Mouse (Mus musculus) layer of hippocampus, adult 9-11 months (tissue): ENCODE results near the gene Samd4.

Experiments used
- DNase-seq: peaks from one replicate; pipeline ENCODE4 v3.0.0; 2022

The Samd4 gene

DNA sequence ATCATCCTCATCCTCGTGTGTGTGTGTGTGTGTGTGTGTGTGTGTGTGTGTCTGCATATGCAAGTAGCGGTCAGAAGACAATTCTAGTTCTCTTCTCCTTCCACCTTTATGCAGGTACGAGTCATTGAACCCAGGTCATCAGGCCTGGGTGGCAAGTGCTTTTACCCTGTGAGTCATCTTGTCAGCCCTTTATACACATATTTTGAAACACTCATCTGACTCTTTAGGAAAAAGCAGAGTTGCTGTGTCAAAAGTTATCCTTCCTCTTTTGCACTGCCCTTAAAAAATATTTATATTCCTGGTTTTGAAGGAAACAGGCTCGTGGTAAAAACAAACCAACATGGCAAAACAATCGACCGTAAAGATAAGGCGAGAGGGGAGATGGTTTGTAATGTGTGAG lies 29.8 kb downstream of the Samd4 start:
- DNase-seq, result no peak

DNA sequence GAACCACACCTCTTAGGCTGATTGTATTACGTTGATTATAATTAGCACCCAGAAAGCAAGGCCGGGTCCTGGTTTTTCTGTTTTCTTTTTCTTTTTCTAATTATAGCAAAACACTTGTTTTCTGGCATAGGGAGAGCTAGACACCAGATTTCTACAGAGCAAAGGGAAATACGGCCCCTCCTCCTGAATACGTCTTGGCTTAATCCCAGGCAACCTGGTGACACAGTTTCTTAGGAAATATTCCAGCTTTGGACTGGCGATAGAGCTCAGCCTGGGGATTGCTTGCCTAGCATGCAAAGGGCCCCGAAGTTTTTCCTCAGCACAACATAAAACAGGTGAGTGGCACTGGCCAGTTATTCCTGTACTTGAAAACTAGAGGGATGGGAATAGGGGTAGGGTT lies 31.7 kb downstream of the Samd4 start:
- no peak for DNase-seq

DNA sequence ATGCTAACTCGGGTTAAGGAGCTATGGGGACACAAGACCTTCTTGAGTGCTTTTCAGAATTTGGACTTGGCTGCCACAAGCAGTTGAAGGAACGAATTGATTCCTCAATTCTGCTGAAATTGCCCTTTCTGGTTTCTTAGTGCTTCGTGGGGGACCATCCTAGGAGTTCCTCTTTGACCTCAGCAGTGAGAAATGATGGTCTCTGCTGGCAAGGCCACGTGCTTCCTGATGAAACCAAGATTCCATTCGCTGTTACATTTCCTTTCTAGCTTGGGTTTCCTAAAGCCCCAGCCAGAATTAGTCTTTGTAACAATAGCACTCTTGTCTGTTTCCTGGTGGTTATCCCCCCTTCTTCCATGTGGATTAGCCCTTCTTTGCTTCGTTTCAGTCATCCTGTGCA lies 32.9 kb downstream of the Samd4 start:
- no peak for DNase-seq

DNA sequence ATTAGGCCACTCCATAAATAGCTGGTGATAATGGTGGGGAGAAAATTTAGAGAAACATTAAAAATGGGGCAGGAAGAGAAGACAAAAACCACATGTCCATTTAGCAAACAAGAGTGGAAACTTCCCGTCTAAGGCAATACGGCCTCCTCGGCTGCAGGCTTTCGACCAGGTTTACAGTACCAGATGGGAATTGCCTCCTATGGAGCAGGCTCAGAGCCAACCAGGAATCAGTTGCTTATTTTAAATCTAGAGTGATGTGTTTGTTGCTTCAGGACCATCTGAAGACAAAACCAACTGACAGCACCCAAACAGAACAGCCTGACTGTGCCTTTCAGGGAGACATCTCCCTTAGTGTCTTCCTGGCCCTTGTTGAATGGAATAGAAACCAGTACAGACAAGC lies 33.9 kb downstream of the Samd4 start:
- no peak for DNase-seq

DNA sequence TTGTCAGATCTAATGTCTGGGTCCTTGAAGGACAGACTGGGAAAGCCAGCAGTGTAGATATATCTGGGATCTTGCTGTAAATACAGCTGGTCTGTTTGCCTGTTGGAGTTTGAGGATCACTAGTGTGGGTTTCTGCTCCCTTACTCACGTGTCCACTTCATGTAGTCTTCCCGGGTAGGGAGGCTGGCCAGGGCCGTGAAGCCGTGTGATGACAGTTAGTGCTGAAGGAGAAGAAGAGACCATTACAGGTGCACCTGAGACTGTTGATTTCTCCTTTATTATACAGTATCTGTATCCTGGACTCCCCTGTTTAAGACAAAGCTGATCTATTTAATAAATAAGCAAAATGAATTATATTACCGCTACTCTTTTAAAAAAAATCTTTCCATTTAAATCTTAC lies 34.5 kb downstream of the Samd4 start:
- DNase-seq, result no peak

DNA sequence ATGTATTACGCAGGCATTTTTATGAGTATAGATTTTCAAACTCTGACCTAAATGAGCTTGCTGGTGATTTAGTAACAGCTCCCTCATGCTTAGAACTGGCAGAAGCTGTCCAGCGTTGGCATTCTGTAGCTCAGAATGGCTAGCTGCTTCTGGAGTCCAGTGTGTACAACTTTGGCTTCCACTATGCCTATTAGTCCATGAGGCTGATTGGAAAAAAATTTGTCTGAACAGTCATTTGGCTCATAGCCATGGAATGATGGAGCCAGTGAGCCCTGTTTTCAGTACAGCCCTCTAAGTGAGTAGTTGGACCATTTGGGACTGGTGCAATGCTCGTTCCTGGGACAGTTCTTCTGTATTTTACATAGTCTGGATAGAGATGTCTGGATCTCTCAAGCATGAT lies 34.9 kb downstream of the Samd4 start:
- no peak for DNase-seq

DNA sequence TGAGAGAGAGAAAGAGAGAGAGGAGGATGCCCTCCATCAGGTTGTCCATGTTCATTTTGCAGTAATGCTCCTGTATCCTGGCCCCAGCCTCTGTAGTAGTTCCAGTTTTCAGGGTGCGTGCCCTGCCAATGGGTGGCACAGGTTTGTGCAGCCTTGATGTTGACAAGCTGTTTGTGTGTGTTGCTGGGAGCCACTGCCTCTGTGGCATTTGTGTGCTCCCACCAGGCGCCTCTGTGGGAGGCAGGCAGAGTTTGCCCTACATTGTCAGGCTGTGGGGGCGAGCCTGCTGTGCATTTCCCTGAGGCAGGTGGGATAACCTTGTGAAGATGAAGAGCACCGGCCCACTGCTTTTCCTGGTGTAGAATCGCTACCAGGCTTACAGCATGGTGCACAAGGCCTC lies 37.8 kb downstream of the Samd4 start:
- no peak for DNase-seq

DNA sequence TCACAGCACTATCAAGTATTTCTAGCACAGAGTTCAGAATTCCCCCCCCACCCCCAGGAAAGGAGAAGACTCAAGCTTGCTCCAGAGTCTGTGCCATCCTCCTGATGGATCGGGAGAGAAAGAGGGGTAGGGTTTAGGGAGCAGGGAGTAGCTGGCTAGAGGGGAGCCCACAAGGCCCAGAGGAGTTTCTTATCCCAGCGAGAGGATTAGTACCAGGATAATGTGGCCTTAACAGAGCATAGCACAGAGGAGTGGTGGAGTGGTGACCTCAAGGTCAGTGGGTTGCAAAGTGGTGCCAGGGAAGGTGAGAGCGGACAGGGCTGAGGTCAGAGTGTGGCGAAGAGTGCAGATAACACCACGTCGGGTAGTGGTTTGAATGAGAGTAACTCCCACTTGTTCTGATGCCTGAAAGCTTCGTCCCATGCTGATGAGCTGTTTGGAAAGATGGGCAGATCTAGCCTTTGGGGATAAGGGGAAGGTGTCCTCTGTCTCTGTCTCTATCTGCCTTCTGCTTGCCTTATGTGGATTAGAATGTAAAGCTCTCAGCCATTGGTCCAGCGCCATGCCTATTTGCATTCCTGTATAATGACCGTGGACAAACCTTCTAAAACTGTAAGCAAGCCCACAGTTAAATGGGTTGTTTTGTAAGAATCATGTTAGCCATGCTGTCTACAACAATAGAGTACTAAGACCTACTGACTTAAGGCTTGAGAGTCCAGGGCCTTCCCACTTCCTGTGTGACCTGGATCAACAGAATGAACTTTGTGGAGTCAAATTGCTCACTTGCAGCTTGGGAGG lies 38.7 kb downstream of the Samd4 start:
- DNase-seq, result no peak

DNA sequence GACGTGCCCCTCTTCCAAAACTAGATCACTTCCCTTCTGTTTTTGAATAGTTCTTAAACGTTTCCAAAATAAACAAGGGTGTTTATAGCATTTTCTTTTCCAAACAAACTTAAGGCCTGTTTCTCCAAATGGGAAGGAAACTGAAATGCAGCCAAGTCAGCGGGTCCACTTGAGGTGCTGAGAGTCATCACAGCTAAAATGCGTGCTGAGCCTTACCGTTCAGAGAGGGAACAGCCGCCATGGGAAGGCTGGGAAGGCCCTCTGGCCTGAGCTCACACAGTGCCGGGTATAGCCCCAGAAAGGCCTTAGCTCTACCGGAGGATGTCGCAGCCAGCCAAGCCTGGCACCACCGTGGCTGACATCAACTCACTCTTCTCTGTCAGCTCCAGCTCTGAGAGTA lies 41.3 kb downstream of the Samd4 start:
- no peak for DNase-seq

DNA sequence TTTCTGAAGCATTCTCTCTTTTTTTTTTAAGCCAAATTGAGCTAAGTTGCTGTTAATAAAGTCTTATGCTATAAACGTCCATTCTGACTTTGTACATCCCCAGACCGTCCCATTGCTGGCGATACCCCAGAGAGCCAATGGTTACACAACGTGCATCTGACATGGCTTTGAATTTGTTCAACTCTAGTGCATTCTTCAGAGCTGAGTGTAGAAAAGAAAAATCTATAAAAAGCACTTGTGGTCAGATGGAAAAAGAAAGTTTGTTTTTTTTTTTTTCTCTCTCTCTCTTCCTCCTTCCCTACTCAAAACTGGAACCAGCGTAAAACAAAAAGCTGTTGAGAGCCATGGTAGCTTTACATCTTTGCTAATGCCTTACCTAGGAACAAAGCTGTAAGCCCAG lies 41.8 kb downstream of the Samd4 start:
- no peak for DNase-seq

DNA sequence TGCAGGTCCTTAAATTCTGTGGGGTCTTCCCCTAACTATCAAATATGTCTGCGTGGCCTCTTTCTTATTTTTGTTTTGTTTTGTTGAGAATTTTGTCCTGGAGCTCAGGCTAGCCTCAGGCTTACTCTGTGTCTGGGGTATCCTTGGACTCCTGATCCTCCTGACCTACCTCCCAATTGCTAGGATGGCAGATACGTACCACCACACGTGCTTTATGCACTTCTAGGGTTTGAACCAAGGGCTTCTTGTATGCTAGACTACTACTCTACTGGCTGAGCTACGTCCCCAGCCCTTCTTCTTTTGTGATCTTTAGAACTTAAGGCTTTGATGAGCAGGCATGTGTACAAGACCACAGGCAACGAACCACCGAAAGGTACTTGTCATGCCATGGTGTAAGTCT lies 45.9 kb downstream of the Samd4 start:
- DNase-seq, result no peak

DNA sequence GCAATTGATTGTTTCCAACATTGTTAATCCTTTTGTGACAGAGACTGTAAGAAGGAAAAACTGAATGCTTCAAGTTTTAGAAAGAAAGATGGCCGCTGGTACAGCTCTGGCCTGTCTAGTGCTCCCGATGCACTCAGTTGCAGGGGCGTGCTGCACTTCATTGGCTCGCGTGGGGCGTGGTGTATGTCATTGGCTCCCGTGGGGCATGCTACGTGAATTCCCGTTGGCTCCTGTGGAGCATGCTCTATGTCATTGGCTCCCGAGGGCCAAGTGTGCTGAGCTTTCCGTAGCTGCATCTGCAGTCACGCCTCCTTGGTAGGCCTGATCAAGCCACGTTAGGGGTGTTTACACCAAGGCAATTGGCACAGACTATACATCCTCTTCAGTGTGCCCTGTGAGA lies 49.5 kb downstream of the Samd4 start:
- DNase-seq, result no peak

DNA sequence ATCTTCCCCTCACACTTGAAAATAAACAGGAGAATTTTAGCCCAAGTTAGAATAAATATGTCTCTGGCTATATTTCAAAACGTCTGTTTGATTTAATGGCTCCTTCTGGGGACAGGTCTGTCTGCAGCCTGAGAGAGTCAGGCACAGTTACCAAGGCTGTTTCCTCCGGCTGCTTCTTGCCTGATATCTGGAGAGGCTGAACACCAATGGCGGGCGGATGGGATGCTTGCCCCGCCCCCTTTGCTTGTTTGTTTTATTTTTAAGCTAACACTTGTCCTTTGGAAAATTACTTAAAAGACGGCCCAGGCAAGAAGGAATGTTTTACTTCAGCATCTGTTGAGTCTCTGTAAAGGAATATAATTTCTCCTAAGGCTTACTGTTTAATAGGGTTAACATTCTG lies 50.1 kb downstream of the Samd4 start:
- DNase-seq, result no peak

DNA sequence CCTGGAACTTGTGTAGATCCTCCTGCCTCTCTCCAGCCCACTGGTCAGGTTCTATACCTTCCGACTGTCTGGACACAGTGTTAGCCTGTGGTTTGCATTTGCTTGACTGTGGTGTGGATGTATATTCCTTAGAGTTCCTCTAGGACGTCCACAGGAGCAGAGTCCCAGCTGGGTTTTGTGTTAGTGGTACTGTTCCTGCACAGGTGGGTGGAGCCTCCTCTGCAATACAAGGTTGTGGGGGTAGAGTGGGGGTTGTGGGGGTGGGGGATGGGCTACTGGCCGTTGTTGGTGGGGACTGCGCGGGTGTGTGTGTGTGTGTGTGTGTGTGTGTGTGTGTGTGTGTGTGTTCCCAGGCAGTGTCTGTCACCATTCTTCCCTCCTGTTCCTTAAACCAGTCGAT lies 58.4 kb downstream of the Samd4 start:
- no peak for DNase-seq

DNA sequence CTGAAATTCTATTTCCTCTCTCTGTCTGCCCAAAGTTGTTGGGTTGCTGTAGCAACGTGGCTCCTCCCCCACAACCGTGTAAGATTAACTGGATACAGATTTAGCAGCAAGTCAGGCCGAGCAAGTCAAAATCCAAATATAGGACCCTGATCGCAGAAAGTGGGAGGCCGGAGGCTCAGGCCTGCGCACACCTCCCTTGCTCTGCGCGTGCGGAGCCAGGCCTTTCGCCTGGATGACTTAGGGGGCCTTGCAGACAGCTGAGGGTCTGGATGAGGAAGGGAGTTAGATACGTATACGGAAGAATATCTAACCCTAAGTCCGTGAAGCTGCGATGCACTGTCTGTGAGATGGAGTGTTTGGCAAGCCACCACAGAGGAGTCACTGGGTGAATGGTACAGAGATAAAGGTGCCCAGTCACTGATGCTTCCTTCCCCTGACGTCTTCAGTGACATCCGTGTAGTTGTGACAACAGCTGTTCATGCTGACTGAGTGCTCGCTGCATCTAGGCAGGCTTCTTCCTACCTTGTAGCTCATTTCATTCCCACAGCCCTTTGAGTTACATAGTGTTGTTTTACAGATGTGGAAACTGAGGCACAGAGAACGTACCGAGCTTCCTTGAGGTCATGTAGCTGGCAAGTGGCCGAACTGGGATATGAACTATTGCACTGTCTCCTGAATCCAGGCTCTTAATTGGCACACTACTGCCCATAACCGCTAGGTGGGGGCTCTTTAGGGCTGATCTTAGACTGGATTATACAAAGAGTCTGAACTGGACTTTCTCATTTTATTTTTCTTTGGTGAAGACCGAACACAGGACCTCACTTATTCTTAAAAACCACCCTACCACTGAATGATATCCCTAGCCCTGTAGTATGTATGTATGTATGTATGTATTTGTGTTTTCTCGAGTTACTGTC lies 59.5 kb downstream of the Samd4 start:
- DNase-seq, result peak; percentile 60

DNA sequence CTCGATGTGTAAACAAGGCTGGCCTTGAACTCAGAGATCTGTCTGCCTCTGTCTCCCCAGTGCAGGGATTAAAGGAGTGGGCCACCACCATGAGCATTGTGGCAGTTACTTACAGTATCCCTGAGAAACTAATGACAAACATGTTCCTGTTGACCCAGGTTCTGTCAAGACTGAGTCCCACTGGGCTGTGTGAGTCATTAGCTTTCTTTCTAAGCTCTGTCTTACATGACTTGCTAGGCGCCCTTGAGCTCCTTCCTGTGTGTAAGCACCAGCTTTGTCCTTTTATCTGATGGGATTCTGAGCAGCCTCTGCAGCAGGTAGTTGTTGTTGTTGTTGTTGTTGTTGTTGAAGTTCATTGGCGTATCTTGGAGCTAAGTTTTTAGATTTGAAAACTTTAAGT lies 61.8 kb downstream of the Samd4 start:
- no peak for DNase-seq

DNA sequence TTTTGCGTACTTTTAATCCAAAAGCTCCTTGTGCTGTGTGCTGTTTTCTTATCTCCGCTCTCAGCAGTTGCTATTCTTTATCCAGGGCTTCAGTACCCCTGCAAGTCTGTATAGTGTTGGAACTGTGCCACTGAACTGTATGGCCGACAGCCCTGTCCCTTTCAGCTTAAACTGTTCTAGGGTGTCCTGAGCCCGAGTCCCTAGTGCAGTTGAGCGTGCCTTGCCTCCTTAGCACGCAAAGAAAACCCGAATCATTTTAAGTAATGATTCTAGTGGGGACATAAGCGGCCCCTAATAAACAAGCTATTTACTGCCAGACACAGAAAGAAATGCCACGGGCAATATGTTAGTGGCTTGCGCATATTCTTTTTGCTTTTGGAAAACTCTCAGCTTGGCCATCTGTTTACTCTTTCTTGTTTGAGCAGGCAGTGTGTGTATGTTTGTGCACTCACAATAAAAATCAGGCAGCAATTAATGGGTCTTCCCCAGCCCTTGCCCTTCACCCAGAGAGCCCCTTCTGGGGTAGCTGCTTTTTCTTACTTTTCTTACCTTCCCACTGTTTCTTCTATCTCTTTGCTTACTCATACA lies 63.3 kb downstream of the Samd4 start:
- DNase-seq, result no peak

DNA sequence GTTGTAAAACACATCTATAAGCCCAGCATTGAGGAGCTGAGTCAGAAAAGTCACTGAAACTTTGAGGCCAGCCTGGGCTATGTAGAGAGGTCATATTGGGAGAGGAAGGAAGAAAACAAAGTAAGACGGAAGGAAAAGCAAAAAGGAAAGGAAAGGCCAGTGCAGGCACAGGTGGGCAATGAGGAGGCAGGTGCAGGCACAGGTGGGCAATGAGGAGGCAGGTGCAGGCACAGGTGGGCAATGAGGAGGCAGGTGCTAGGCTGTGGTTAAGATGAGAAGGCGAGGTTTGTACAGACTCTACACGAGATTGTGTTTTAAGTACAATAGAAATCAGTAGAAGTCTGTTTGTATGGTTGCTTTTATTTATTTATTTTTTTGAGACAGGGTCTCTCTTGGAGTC lies 65.0 kb downstream of the Samd4 start:
- no peak for DNase-seq

DNA sequence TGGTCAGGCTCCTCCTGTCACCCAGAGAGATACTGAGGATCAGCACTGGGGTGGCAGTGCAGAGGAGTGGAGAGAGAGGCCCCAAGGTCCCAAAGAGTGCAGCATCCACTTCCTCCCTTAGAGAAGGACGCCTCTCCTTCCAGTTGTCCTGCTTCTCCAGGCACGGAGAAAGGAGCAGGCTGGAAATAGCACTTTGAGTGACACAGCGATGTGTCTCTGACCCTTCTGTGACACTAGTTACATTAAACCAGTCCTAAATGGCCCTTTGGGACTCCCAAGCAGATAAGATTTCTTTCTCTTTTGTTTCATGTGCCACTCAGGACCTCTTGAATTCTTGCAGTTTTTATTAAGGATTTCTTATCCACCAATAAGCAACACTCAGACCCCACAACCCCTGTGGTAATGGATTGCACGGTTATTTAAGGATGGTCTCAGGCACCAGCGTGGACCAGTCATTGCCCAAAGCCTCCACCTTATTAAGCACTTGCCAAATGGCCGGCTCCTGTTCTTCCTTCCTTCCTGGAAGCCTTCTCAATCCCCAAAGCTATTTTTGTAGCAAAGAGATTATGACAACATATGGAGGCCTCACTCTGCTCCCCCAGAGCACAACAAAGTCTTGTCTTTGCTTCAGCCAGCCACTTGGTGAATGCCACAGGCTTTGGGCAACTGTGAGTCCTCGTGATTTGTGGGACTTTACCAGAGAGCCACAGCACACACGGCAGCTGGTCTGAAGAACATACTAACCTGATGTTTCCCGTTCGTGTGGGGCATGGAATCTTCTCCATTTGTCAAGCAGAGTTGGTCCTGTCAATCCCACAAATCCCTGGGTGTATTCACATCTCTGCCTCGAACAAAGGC lies 68.1 kb downstream of the Samd4 start:
- no peak for DNase-seq

DNA sequence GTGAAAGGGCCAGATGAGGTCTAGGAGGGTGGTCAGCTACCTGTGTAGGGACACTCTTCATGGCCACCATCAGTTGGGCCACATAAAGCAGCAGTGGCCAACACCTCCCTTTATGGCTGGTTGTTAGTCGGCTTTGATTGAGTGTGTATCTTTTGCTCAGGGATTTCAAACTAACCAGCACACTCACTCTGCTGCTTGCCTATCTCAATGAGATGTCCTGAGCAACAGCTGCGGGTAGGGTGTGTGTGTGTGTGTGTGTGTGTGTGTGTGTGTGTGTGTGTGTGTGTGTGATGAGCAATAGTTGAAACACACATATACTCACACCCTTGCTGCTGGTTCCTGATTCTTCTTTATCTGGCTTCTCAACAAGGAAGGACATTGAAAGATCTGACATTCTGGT lies 69.6 kb downstream of the Samd4 start:
- no peak for DNase-seq

DNA sequence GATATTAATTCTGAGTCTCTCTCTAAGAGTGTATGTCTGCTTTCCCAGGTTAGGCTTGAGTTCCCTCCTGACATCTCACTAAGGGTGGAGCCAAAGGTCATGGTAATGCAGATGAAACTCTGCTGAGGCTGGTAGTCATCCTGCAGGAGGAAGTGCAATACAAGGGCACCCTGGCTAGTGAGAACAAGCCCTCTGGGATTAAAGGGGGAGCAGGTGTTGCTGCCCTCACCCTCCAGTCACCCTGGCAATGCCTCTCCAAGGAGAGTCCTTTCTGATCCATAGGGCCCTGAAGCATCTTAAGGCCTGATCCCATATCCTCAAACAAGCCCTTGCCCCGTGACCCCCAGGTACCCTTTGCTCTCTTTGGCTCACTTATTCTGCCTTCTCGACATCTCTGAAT lies 72.5 kb downstream of the Samd4 start:
- no peak for DNase-seq

DNA sequence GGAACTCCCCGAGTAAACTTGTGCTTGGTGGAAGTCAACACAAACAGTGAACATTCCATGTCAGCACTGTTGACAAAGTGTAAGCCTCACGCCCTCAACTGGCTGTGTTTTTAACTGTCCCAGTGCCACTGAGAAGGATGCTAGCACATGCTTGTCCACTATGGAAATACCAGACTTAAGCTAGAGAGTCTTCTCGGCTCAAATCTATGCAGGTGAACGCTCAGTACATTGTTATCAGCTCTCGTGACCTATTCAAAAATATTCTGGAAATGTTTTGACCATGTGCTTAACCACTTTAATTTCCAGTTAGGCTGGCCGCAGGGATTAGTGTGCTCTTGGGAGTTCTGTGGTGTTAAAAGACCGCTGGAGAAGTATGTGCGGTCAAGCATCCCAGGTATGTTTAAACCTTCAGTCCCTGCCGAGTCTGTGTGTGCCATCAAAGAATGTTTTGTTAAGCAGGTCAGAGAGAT lies 73.0 kb downstream of the Samd4 start:
- no peak for DNase-seq

DNA sequence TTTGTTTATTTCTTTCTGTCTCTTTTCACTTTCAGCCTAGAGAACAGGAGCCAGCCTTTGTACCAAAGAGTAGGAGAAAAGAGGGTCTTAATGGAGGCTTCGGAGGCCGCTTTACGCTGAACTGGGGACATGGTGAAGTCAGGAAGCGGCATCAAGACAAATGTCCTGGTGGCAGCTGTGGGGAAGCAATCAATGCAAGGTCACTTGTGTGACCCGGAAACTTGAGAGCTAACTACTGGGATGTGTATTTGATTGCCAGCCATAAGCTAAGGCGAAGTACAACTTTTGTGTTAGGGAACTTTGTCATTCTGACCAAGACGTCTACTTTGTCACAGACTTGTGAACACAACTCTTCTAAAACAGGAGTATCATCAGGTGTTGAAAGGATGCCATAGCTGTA lies 73.5 kb downstream of the Samd4 start:
- DNase-seq, result no peak
